Mouse (Mus musculus) spleen, postnatal 36 days (tissue): ENCODE results near the gene Ogdh.
"Not testable (repeated sequence)": the region's sequence is repeated elsewhere in the genome, so short reads cannot be mapped to it uniquely, and the experiment has no call there.

Experiments
- DNase-seq, 2 experiments: peaks; one replicate each; pipeline ENCODE4 v3.0.0; 2022; ENCODE audit warnings: low spot score in 2 of 2, mixed read lengths in 1 of 2

Gene Ogdh

DNA sequence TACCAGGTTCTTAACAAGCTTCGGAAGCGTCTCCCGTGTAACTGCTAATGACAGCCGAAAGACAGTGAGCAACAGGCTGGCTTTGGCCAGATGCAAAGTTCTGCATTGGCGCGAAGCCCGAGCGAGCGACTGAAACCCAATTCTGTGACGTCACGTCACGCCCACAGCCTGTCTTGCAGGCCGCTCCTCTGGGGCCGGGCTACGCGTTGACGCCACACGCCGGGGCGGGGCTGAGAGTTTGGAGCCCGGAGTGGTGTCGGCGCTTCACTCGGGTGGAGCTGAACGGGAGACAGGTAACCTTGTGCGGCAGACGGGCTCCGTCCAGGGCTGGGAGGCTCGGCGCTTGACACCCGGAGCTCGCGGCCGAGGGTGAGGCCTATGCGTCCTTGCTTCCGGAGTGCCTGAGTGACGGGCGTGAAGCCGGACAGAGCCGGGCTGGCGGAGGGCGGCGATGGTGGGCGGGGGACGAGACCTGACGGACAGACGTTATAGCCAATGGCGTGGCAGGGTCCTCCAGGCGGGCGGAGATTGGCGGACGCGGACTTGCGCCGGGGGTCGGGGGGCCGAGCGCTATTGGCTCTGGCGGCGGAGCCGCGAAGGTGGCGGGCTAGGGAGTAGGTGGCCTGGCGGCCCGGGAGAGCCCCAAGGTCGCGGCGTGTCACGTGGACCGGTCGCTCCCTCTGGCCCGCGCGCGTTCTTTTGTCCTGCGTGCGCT lies at the start of gene Ogdh:
Gene Ogdh (plus strand): TSS at position 233 of the 715 bp plus-strand sequence.
- peak; percentile 99 for DNase-seq

DNA sequence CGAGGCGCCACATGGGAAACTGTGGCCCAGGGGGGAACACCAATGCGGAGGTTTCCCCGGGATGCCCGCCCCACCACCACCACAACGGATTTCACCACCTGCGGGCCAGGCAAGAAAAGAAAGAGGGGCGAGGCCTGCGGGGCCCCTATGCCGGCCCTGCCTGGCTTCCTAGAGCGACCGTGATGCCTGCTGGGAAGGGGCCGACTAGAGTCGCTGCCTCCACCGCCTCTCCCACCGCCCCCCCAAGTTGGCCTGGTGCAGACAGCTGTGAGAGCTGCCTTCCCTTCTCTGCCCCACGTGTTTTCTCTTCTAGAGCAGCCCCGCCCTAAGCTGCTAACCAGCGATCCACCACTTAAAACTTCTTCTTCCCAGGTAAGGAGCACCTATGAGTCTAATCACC lies 46.7 kb upstream of the Ogdh start:
- DNase-seq, result no peak

DNA sequence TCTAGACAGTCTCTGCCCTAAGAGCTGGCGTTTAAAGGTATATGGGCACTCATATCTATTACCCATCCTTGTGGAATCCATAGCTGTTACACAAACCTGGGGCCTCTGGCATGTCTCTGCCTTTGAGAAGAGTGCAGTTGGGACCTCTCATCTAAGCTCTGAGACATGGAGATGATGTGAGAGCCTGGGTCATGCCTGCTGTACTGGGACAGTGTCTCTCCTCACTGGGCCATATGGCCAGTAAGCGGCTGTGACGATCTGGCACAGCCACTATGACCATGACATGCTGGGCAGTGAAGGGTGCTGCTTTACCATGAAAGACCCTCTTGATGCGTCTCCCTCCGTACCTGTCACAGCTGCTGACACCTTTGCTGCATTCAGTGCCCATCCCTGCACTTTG lies 39.2 kb upstream of the Ogdh start:
- no peak for DNase-seq

DNA sequence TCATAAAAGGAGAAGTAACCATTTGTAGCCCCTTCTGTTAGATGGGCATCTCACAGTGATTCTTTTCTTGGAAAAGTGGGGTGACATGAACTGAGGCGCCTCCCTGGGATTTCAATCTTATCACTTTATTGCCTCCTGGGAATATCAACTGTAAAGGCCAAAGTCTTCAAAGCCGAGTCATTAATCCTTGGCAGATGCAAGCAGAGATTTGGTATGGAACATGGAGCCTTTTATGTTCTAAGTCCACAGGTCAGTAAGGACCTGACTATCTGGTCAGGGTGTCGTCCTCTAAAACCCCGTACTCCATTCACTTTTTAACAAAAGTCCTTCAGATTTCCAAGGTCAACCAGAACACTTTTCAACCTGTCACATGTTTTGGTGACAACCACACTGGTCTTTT lies 38.6 kb upstream of the Ogdh start:
- DNase-seq, result no peak

DNA sequence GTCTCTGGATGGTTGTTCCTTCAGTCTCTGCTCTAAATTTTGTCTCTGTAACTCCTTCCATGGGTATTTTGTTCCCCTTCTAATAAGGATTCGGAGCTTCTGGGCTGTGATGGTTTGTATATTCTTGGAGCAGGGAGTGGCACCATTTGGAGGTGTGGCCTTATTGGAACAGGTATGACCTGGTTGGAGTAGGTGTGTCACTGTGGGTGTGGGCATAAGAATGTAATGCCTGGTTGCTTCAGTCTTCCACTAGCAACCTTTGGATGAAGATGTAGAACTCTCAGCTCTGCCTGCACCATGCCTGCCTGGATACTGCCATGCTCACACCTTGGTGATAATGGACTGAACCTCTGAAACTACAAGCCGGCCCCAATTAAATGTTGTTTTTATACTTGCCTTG lies 36.8 kb upstream of the Ogdh start:
- DNase-seq, result not testable (repeated sequence)

DNA sequence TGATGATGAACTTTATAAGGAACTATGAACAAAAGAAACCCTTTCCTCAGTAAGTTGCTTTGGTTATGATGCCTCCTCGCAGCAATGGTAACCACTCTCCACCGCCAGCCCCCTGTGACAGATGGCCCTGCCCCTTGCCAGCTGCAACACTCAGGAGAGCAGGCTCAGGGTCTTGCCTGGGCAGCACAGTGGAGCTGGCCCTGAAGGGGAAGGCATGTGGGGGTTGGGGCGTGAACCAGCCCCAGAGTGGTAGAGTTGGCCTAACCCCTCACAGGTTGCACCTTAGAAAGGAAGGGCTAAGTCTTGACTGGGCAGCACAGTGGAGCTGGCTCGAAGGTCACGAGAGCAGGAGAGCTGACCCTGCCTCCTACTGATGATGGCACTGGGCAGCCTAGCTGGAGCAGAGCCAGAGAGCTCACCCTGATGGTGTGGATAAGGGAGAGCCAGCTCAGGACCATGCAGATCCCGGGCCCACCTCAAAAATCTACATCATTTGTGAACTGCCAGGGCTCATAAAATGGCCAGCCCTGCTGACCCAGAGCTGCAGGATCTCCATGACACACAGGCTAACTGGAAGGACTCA lies 34.9 kb upstream of the Ogdh start:
- no peak for DNase-seq

DNA sequence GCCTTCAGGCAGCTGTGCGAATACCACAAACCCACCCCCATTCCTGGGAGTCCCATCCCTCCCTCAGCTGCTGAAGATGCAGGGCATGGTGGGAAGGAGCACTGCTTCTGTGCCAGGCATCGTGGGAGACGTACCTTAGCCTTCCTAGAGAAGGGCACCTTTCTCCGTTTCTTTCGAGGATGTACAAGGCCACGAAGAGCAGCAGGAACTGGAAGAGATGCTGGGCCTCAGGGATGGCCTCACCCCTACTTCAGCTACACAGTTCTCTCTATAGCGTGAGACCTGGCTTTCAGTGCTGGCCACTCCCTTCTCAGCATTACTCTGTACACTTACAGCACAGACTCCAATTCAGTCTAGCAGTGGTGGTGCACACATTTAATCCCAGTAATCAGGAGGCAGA lies 32.0 kb upstream of the Ogdh start:
- DNase-seq, result no peak

DNA sequence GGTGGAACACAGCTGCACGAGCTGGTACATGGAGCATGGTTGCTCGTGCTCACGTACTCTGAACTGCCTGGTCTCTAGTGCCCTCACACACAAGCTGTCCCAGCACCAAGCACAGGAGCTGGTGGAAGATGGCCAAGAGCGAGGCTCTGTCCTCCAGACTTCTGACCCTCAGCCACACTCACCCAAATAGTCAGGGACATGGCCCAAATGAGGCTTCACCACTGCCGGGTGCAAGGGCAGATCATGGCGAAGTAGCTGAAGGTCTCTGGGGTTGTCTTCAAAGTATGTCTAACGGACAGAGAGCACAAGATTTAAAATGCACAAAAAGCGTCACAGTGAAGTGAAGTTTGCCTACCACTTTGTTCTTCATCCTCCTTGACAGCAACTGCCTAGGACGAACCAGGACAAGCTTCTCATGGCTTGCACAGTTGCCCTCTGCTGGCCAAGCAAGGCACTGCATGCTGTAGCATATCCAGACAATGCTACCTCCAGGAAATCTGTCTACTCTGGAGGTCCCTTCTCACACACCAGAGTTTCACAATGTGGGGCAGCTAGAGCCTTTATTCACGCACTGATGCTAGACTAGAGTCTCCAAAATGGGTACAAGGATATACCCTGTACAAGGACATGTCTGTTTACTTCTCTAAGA lies 29.9 kb upstream of the Ogdh start:
- peak; percentile 32 to 34 for DNase-seq

DNA sequence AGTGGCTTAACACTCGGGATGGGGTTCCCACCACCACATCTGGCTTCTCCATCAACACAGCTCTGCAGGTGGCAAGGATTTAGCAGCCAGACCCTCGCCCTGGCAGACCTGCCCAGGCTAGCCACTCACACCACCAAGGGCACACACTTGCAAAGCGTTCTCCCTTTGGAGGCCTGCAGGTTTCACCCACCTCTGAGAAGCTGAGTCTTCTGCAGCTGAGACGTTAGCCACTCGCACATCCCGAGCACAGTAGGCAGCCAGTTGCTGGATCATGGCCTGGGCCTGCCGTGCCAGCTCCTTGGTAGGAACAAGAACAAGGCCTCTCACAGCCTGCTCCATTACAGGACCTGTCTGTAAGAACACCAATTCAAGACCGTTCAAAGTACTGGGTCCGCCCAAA lies 24.8 kb upstream of the Ogdh start:
- no peak for DNase-seq

DNA sequence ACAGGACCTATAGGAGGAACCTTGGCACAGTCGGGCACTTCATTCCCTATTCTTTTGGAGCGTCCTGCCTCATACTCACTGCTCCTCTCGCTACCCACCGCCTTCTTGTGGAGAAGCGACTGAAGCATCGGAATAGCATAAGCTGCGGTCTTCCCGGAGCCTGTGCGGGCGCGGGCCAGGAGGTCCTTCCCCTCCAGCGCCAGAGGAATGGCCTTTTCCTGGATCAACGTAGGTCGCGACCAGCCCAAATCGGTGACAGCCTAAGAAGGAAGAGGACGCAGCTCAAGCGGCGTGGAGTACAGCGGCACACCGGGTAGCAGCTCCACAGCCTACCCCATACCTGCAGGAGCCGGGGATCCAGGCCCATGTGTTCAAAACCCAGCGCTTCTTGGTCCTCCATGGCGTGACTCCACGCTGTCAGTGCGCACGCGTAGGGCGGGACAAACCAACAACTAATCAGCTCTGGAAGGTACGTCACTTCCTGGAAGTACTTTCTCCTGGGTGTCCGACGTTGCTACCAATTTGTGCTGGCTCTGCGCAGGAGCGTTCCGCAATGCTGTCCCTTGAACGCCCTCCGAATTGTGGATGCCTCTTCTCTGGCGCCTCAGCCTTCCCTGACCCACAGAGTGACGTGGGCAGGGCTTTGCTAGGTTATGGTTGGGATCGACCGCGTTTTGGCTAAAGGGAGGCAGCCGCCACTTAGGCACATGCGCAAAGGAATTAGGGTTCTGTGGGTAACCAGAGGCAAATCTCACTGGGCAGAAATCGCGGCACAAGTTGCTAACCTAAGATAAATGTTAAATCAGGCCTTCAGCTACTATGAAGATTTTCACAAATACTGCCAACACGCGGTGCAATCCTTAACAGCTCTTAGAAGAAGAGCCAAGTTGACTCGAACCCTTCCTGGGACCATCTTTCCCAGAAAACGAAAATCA lies 23.8 kb upstream of the Ogdh start, which contains the start of gene Ddx56:
Gene Ddx56 (minus strand): TSS at position 453 of the 935 bp plus-strand sequence.
- DNase-seq, result peak; percentile 90 to 95

DNA sequence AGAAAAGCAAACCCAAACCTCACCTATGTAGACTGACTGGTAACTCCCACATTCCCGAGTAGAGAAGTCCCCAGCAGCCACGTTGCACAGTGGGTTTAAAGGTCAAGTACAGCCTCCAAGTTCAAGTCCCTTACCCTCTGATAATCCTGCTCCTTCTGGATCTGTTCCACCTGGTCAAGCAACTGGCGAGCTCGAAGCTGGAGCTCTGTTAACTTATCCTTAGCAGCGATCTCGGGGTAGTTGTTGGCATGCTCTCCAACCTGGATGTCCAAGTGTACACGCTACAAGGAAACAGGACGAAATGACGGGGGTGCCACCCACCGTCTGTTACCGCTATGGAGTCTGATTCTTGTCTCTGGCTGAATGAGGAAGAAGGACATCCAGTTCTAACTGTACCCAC lies 17.8 kb upstream of the Ogdh start:
- DNase-seq, result no peak

DNA sequence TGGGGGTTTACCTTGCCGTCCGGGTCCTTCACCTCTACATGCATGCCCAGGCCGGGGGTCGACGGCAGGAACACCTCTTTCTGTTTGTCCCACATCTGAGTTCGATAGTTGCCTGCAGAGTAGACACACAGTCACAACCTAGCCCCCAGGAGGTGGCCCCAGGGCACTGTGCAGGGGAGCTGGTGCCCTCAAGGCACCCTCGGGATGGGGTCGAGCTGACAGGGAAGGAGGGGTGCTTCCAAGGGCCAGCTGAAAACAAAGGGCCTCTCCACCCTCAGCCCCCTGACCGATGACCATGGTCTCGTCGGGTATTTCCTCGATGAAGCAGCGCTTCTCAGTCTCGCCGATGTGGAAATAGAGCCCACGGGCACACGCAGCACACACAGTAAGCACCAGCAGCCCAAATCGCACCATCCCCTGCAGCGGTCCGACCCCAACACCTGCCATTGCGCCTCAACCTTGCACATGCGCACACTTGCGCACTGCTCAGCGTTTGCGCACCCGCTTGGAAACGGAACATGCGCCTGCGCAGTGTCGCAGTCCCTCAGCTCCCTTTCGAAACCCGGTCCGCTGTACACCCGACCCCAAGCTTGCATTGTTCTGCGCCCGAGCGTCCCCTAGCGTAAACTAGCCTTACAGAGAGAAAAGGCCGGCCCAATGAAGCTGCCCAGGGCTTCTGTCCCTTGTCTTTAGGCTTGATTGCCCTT lies 16.9 kb upstream of the Ogdh start, which contains the start of gene Tmed4:
Gene Tmed4 (minus strand): TSS at position 484 of the 707 bp plus-strand sequence.
- DNase-seq, result peak; percentile 99

DNA sequence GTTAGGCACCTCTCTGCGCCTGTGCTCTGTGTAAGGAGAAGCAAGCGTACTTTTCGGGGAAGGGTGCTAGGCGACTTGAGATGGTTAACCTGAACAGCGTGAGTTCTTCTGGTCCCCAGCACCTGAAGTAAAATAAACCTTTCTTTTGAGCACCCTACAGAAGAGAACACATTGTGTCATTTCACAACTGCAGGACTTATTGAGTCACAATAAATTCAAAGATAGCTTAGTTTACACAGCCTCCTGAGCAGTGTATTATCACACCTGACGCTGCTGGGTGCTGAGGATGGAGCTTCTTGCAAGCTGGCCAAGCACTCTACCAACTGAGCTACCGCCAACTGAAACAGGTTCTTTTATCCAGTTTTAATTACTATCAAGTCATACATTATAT lies 16.3 kb upstream of the Ogdh start:
- no peak for DNase-seq

DNA sequence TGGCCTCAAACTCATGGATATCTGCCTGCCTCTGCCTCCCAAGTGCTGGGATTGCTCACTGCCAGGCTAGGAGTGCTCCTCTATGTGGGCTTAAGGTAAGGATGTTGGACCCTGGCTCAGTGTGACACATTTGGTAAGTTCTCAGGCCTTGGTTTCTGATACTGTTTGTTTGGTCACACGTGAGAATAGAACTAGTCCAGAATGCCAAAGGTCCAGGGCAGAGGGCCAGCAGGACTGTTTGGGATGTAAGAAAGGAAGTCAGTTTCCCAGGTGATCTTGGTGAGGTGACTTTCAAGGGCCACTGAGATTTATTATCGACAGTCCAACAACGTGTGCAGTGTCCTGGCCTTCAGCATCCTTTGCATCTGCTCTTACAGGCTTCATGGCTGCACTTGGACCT lies 15.0 kb upstream of the Ogdh start:
- DNase-seq, result no peak

DNA sequence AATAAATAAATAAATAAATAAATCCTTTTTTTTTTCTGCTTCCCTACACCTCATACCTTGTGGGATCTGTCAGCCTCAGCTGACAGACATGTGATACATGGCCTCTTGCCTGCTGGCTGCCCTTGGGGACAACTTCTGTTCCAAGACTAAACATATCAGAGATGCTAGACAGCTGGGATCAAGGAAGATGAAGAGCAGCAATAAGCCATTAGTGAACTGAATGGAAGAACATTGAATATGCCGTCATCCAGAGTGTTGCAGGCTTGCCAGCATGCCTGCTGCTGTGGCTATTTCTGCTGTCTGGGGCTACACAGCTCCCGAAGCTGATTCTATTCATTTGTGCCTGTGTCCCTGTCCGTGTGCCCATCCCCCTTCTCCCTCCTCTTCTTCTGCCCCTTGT lies 8.5 kb upstream of the Ogdh start:
- DNase-seq, result no peak

DNA sequence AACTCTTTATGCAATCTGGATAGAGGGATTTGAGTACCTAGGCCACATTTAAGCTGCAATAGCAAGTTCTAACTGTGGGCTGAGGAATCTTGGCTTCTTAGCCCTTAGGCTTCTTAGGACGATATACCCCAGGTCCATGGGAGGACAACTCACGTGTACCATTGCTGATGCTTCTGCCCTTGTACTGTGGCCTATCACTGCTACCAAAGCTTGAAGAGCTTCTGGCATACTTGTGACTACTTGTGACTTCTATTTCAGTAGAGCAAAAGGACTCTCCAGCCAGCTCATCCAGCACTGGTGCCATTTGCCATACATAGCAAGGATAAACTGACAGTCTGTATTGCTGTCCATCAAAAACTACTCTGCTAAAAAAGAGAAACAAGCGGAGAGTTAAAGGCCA lies 1.3 kb upstream of the Ogdh start:
- no peak for DNase-seq

DNA sequence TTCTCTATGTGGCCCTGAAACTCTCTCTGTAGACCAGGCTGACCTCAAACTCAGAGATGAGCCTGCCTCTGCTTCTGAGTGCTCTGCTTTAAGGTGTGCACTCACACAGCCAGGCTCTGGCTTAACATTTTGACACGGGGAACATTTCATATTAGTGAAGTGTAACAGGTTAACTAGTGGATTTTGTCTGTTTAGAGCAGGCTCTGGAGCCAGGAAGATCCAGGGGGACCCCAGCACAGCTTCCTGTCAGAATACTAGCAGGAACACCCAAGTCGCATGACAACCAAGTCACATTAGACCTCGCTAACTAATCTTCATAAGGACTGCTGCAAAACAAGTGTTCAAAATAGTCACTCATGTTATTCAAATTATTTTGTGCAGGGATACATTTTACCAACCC lies 550 bp upstream of the Ogdh start:
- no peak for DNase-seq

DNA sequence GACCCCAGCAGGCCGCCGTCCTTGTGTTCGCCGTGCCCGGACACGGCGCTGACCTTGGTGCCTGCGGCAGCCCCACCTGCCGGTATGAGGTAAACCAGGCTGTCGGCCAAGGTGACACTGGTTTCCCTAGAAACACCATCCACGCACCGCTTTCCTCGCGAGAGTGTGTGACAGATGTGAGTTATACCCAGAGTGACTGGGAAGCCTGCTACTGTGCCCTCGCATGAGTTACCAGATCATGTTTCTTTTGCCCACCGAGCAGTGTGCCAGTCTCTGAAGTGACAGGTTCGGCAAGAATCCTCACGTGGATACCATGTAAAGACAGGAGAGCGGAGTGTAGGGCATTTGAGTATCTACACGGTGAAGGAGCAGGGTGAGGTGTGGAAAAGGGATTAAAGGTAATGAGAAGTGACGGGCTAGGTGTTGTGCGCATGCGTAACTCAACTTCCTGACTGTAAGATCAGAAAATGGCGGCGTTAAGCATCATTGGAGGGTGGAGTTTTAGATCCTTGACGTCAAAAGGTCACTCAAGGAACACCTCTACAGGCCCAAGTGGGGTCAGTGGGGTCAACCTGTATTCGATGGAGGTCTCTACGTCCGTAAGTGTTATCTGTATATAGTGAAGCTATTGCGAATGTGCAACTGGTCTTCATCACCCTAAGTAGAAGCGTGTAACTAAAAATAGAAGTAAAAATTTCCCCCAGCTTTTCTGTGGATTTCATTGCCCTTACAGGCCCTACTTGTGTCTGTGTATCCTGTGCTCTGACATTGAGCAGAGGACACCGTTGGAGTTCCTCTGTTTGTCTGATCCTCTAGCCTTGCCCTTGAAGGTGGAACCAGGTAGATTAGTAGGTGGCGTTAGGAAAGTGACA lies 919 bp downstream of the Ogdh start:
- peak; percentile 59 to 75 for DNase-seq

DNA sequence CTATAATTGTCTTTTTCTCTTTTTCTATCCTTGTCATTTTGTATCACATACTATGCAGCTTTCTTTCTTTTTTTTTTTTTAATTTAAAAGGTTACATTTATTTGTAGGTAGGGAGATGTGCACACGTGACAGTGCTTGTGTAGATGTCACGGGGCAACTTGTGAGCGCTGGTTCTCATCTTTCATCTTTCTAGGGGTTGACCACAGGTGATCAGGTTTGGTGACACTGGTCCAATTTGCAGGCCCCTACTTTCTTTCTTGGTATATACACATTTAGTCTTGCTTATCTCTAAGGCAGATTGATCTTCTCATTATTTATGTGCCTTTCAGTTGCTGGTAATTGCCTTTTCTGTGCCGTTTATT lies 1.5 kb downstream of the Ogdh start:
- no peak for DNase-seq

DNA sequence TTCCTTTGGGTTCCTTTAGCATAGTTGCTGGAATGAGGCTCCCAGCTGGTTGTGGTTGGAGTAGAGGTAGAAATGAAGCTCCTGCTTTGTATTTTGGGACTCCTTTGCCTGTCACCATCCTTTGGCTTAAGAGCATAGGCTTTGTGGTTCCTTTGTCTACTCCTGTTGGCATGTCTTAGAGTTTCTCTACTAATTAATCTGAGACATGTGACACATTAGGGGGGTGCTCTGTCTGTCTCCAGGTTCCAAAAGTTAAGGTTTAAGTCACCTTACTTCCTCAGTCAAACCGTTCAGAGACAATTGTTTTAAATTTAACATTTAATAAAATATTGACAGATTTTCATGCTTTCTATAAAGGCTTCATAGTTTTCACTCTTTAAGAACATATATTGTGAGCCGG lies 2.2 kb downstream of the Ogdh start:
- DNase-seq, result no peak
